Mouse (Mus musculus) left cerebral cortex, adult 18-20 months (tissue): ENCODE results near the gene Saxo2. TPM values are rescaled to one million over a fixed set of nuclear protein-coding genes. Genes with fewer than 3 reads are reported as not detected.
A peak's percentile ranks its signal among the peaks of the same experiment; 100 is the strongest.

ENCODE experiments used
- DNase-seq, 2 experiments: peaks; one replicate each; pipeline ENCODE4 v3.0.0; 2021 to 2022; ENCODE audit warnings: low spot score in 2 of 2, mixed read lengths in 1 of 2
- long read RNA-seq, 2 experiments: library from polyadenylated mRNA; stranded (forward); transcript quantifications; one replicate each; pipeline ENCODE4 v2.0.0; 2021
- total RNA-seq, 2 experiments: library from RNA; stranded (reverse); gene quantifications; 2 replicates each; pipeline ENCODE4 v1.2.3; 2021

Gene Saxo2
- 1 to 10 TPM; 8.1 to 8.6 TPM for total RNA-seq
- long read RNA-seq, experiment 1, partial matches to known transcripts = 0 of 5 reads
- long read RNA-seq, experiment 1, other reads (novel, unspliced or antisense) = 3 of 5 reads
- long read RNA-seq, experiment 2, transcript Saxo2-202 (2 exons, 430 nt) = major isoform, 6 of 7 reads
- long read RNA-seq, experiment 2, partial matches to known transcripts = 0 of 7 reads
- long read RNA-seq, experiment 2, other reads (novel, unspliced or antisense) = 1 of 7 reads

- DNase-seq = peak; percentile 97 to 98
These were observed at the start of gene Saxo2, which contains the start of gene Efl1 for GRCm38 (mm10) chr7:82648353-82649080. Saxo2 (minus strand) TSS chr7:82648528. Efl1 (plus strand) TSS chr7:82648614.

DNA sequence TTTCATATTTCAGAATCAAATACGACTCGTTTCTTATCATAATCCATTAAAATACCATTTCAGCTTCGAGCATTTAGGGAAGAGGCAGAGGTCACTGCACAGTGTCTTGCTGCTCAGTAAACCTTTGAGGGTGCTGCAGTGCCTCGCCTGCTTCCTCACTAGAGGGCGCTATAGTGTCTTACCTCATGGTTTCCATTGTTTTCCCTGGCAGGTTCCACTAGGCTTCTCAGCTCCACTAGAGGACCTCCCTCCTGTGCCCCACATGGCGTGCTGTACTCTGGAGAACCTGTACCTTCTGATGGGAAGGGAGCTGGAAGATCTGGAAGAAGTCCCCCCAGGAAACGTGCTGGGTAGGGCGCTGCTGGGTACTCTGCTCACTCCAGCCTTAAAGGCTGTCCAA is 49.3 kb upstream of the Saxo2 start:
- DNase-seq = no peak

DNA sequence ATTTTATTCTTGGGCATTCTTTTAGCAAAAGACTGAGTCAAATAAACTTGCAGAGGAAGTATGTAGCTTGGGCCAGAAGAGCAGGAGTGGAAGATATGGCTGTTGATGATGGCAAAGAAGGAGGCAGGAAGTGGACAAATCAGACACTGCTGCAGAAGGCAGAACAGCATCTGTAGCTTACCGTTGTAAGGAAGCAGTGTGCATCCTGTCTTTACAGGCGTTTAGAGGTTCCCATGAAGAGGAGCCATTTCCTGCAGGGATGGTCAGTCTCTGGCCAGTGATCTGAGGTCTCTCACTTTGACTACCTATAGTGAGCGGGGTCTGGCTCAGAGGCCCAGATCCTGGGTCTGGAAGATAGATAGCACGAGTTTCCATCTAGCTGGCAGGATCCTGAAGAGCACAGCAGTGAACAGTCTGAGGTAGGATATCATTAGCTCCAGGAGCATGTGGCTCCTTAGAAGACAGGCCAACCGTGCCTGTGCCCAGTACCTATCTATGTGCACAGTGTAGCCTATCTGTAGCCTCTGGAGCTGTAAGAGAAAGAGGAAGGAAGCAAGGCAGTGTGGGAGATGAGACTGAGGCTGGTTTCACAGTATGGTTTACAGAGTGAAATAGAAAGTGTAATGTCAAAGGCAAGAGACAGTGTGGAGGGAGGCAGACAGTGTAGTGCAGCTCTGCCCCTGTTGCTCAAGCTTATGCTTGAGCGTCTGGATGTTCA is 42.9 kb upstream of the Saxo2 start:
- no peak for DNase-seq

- peak; percentile 33 for DNase-seq
These were observed 40.4 kb upstream of the Saxo2 start for GRCm38 (mm10) chr7:82688736-82689135.

DNA sequence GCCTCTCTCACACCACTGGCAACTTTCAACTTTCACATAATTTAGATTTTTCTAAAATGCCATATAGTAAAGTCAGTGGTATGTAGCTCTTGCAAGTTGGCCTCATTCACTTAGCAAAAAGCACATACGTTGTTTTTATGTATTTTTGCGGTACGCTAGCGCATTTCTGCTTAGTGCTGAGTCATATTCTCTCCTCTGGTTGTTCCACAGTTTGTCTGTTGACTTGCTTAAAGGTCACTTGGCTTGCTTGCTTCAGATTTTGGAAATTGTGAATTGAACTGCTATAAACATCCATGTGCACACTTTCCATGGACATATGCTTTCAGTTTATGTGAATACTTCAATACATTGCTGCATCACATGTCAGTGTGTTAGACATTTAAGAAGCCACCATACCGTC is 31.6 kb upstream of the Saxo2 start:
- no peak for DNase-seq

GRCm38 (mm10) chr7:82676834-82677233 is 28.5 kb upstream of the Saxo2 start:
- DNase-seq = no peak

DNA sequence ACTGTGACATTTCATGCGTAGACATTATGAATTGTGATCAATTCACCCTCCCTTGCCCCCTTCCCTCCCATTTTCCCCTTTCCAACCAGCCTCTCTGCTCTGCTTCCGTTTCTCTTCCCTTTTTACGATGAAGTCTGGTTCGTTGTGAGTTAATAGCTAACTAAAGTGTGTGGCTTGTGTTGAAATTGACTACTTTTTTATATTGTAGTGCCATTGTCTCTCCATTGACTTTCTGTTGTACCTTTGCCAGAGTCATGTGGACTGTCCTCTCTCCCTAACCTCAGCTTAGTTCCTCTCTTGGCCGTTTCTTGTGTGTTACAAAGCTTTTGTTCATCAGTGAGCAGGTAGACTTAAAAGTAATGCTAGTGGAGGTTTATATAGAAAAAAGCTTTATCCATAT is 27.7 kb upstream of the Saxo2 start:
- no peak for DNase-seq

GRCm38 (mm10) chr7:82664604-82665003 is 16.3 kb upstream of the Saxo2 start:
- no peak for DNase-seq

DNA sequence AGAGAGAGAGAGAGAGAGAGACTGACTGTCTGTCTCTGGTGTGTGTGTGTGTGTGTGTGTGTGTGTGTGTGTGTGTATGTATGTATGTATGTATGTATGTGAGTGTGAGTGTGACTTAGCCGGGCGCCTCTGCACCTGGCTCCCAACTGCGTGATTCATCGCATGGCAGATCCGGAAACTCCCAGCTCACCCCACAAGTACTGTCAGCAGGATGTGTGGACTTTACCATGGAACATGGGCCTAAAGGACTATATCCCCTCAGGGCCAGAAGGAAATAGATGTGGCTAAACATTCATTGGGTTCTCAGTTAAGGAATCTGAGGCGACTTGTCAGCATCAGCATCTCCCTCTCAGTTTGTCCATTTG is 735 bp upstream of the Saxo2 start:
- DNase-seq = peak in 1 of 2 experiments; percentile 6

DNA sequence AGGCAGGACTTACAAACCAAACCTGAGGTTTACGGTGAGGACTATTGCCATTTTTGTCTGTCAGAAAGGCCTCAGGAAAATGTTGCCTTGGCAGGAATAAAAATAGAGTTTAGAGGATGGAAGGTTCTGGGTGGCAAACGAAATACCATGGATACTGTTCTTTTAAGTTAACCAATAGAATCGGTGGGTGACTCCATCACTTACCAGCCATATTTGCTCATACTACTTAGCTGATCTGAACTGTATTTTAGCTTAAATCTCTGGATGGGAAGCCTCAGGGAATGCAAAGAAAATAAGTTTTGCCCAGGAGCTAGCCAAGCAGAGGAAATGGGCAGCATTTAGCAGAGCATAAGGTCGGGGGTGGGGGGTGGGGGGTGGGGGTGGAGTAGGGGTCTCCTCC is 419 bp downstream of the Saxo2 start:
- DNase-seq = no peak

- DNase-seq = no peak
These were observed 1.1 kb downstream of the Saxo2 start for GRCm38 (mm10) chr7:82647183-82647582.

- DNase-seq = no peak
These were observed 23.0 kb downstream of the Saxo2 start for GRCm38 (mm10) chr7:82625342-82625741.

- DNase-seq = no peak
These were observed 38.7 kb downstream of the Saxo2 start for GRCm38 (mm10) chr7:82609629-82610028.

- DNase-seq = no peak
These were observed 42.9 kb downstream of the Saxo2 start for GRCm38 (mm10) chr7:82605425-82605824.

GRCm38 (mm10) chr7:82602008-82602407 is 46.3 kb downstream of the Saxo2 start:
- DNase-seq = no peak

GRCm38 (mm10) chr7:82590931-82591330 is 57.4 kb downstream of the Saxo2 start:
- DNase-seq = no peak

Other genes starting within 250 kb of the Saxo2 start
- 10 to 100 TPM; 14.5 to 17.0 TPM for gene Efl1, start 86 bp upstream of the Saxo2 start, total RNA-seq
- gene Mex3b, start 218.8 kb upstream of the Saxo2 start, total RNA-seq = 10 to 100 TPM; 18.7 to 20.2 TPM